Mouse (Mus musculus) ES-Bruce4 (cell line): ENCODE results near the gene Plekhg2. TPM values are rescaled to one million over a fixed set of nuclear protein-coding genes. Genes with fewer than 3 reads are reported as not detected.

Experiments used
- H3K27ac ChIP-seq: 2 replicates; pipeline ENCODE4 v1.5.1; 2012; ENCODE audit warnings: low read length, inconsistent platforms; ENCODE audit not compliant: insufficient read depth
- H3K27me3 ChIP-seq: 2 replicates; pipeline ENCODE4 v1.6.1; 2012; ENCODE audit warnings: mild to moderate bottlenecking, low read length, inconsistent platforms; ENCODE audit not compliant: control insufficient read depth, poor library complexity, insufficient read depth, severe bottlenecking
- H3K36me3 ChIP-seq: 2 replicates; pipeline ENCODE4 v1.6.1; 2012; ENCODE audit warnings: inconsistent platforms, mild to moderate bottlenecking, low read length, moderate library complexity; ENCODE audit not compliant: control insufficient read depth, poor library complexity, insufficient read depth, severe bottlenecking
- H3K4me1 ChIP-seq: one replicate; pipeline ENCODE4 v1.8.1; 2011; ENCODE audit warnings: low read length; ENCODE audit not compliant: control insufficient read depth, insufficient read depth
- H3K4me3 ChIP-seq: 2 replicates; pipeline ENCODE4 v1.5.1; 2011; ENCODE audit warnings: low read depth, mild to moderate bottlenecking, low read length
- H3K9ac ChIP-seq: 2 replicates; pipeline ENCODE4 v1.6.1; 2012; ENCODE audit warnings: low read depth, mild to moderate bottlenecking, inconsistent platforms; ENCODE audit not compliant: poor library complexity, severe bottlenecking
- H3K9me3 ChIP-seq: replicated peaks from 2 replicates; pipeline ENCODE4 v1.6.1; 2012; ENCODE audit warnings: mild to moderate bottlenecking, low read length, inconsistent platforms; ENCODE audit not compliant: control insufficient read depth, poor library complexity, insufficient read depth, severe bottlenecking
- CTCF ChIP-seq: IDR thresholded peaks from one replicate; pipeline ENCODE4 v1.8.1; 2011; ENCODE audit warnings: low read depth, low read length
- EP300 ChIP-seq: IDR thresholded peaks from 2 replicates; pipeline ENCODE4 v1.6.1; 2011; ENCODE audit warnings: low read depth, low read length; ENCODE audit not compliant: insufficient read depth
- POLR2A ChIP-seq: IDR thresholded peaks from one replicate; pipeline ENCODE4 v1.8.1; 2011; ENCODE audit warnings: low read length; ENCODE audit not compliant: insufficient read depth
- polyA plus RNA-seq: library from polyadenylated mRNA; stranded (reverse); fragments of >200 nt; gene quantifications from 2 replicates; pipeline ENCODE4 v1.2.4, GENCODE M21; 2011; ENCODE audit warnings: low read depth; ENCODE audit not compliant: missing spikeins, insufficient read depth, insufficient read length

The Plekhg2 gene
- polyA plus RNA-seq, 1 experiment = 85.5 TPM

DNA sequence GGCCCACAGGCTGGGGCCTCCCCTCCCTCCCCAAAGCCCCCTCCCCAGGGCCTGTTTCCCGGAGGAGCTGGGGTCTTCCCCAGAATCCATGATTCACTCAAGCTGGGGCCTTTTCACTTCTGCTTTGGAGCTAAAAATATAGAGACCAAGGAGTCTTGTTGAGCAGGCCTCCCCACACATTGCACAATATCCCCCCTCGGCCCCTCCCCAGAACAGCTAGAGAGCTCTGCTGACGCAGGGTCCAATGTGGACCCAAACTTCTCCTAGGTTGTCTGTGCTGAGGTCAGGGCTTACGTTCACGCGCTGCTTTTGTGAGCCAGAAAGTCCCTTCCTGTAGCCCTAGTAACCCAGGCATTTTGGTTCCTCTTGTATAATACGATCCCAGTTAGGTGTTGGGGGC, 13.6 kb upstream of the Plekhg2 start:
- Histone ChIP-seq H3K36me3 (peaks cover 5% of the 10 kb centered on the region), H3K27me3 (no peaks in the 10 kb centered on the region), H3K9ac (no peak overlapping the region), H3K4me1 (peaks cover 3% of the 10 kb centered on the region), H3K9me3 (no peaks in the 10 kb centered on the region), H3K4me3 (no peak overlapping the region), H3K27ac (no peak overlapping the region)
- no peak for TF ChIP-seq EP300
- TF ChIP-seq CTCF = no peak
- TF ChIP-seq POLR2A = no peak

DNA sequence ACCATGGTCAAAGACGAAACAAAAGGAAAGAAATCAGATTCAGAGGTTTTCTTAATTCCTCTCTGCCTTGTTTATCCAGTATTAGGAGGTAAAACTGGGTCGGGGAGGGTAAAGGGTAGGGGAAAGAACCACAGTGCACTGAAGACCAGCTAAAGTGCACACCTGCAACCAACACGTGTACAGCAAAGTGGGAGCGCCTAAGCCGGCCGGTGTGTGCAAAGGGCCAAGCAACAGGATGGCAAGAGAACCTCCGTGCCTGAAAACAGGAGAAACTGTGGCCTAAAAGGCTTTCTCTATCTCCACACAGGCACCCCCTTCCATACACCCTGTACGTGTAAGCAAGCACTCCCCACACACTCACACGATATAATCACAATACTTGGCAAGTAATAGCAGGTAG, 12.8 kb upstream of the Plekhg2 start:
- TF ChIP-seq EP300 (no peak), CTCF (no peak), POLR2A (no peak)
- no peak overlapping the region for H3K4me3 ChIP-seq
- peaks cover 5% of the 10 kb centered on the region for H3K36me3 ChIP-seq
- no peak overlapping the region for H3K27ac ChIP-seq
- no peaks in the 10 kb centered on the region for H3K9me3 ChIP-seq
- H3K27me3 ChIP-seq = no peaks in the 10 kb centered on the region
- peaks cover 3% of the 10 kb centered on the region for H3K4me1 ChIP-seq
- no peak overlapping the region for H3K9ac ChIP-seq

DNA sequence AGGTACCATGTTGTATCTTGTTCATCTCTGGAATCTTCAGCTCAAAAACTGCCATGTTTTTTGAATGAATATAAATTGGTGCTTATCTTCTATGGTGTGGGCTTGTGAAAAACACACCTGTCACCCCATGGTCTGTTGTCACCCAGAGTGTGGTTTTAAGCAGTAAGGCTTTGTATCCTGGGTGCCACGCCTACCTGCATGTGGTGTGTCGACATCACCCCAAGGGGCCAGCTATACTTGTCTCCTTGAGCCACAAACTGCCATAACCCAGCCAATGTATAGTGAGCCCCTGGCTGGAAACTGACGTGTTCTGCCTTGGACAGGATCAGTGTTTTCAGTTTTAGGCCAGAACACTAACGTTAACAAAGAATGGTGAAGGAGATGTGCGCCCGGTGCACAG, 11.8 kb upstream of the Plekhg2 start:
- Histone ChIP-seq H3K27me3 (no peaks in the 10 kb centered on the region), H3K9ac (no peak overlapping the region), H3K27ac (no peak overlapping the region), H3K36me3 (peaks cover 2% of the 10 kb centered on the region), H3K9me3 (no peaks in the 10 kb centered on the region), H3K4me3 (no peak overlapping the region), H3K4me1 (peaks cover 3% of the 10 kb centered on the region)
- TF ChIP-seq CTCF (no peak), EP300 (no peak), POLR2A (no peak)

DNA sequence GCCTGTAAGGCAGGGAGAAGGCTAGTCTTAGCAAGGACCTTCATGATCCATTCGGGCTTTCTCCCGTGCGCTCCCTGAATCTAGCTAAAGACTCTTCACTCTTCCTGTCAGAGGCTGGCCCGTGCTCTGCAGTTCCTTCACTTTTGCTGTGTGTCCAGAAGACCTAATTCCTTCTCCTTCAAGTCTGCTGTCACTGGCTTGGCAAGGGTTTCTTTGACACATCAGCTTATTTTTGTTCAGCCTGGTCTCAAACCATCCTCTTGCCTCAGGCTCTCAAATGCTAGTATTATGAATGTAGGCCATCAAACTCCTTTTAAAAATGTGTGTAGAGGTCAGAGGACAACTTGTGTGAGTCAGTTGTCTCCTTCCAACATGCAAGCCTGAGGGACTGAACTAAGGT, 11.2 kb upstream of the Plekhg2 start:
- Histone ChIP-seq H3K4me1 (peaks cover 3% of the 10 kb centered on the region), H3K27ac (no peak overlapping the region), H3K9ac (no peak overlapping the region), H3K9me3 (no peaks in the 10 kb centered on the region), H3K4me3 (no peak overlapping the region), H3K27me3 (no peaks in the 10 kb centered on the region), H3K36me3 (no peaks in the 10 kb centered on the region; the same call in 1 of the 2 replicates)
- no peak for TF ChIP-seq CTCF
- no peak for TF ChIP-seq EP300
- TF ChIP-seq POLR2A = no peak

DNA sequence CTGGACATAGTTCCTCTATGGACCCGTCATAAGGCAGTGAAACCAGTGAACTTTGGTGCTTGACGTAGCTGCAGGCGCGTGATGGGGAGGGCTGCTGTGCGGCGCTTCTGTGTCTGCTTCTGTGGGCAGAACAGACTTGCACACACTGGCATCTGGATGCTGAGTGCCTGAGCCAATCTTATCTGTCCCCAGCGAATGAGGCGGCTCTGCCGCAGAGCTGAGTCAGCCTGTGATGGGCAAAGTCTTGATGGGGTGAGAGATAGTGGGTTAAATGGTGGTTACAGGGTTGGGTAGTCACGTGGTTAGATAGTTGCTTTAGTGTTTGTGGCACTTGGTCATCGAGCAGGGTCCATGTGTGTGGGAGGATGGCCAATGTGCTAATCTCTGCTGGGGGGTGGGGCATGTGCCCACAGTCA, 10.6 kb upstream of the Plekhg2 start:
- TF ChIP-seq EP300 (no peak), CTCF (no peak), POLR2A (no peak)
- H3K4me3 ChIP-seq = no peak overlapping the region
- 0 out of 2 replicates have a peak overlapping the region, but pooled peaks have one; percentile 64 for H3K9ac ChIP-seq
- no peaks in the 10 kb centered on the region for H3K9me3 ChIP-seq
- H3K4me1 ChIP-seq = peaks cover 3% of the 10 kb centered on the region
- H3K36me3 ChIP-seq = no peaks in the 10 kb centered on the region; the same call in 1 of the 2 replicates
- H3K27me3 ChIP-seq = no peaks in the 10 kb centered on the region
- H3K27ac ChIP-seq = 0 out of 2 replicates have a peak overlapping the region, but pooled peaks have one; percentile 76

DNA sequence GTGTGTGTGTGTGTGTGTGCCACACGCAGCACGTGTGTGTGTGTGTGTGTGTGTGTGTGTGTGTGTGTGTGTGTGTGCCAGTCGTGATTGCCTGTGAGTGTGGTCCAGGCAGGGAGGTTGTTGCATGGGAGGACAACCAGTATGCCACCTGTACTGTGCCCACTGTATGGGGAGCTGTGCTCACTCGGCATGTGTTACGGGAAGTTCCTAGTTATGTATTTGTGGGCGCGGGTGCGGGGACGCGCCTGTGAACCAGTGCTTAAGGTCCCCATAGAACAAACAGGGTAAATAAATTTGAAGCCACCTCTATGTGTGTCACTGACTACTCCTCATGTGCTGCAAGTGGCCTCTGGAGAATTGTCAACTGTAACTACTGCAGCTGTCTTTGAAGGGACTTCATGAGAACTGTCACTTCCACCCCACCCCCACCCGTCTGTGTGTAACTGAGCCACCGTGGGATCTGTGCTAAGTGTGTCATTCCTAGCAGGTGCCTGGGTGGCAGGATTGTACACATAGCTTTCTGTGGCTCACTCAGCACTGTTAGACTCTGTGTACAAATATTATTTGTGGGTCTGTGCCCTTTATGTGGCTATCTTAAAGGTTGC, 10.1 kb upstream of the Plekhg2 start:
- Histone ChIP-seq H3K4me1 (peaks cover 3% of the 10 kb centered on the region), H3K4me3 (peak overlapping the region; percentile 54), H3K9me3 (no peaks in the 10 kb centered on the region), H3K9ac (peak overlapping the region; percentile 64; the same call in 1 of the 2 replicates), H3K27ac (peak overlapping the region; percentile 76), H3K36me3 (peaks cover 3% of the 10 kb centered on the region), H3K27me3 (no peaks in the 10 kb centered on the region)
- TF ChIP-seq CTCF (no peak), EP300 (no peak), POLR2A (no peak)
